Mouse (Mus musculus): ENCODE data around the gene Fig4. TPM values are rescaled to one million over a fixed set of nuclear protein-coding genes. Genes with fewer than 3 reads are reported as not detected.

The Fig4 gene
- polyA plus RNA-seq, 1 experiment from 2014 or later = 22.3 TPM

DNA sequence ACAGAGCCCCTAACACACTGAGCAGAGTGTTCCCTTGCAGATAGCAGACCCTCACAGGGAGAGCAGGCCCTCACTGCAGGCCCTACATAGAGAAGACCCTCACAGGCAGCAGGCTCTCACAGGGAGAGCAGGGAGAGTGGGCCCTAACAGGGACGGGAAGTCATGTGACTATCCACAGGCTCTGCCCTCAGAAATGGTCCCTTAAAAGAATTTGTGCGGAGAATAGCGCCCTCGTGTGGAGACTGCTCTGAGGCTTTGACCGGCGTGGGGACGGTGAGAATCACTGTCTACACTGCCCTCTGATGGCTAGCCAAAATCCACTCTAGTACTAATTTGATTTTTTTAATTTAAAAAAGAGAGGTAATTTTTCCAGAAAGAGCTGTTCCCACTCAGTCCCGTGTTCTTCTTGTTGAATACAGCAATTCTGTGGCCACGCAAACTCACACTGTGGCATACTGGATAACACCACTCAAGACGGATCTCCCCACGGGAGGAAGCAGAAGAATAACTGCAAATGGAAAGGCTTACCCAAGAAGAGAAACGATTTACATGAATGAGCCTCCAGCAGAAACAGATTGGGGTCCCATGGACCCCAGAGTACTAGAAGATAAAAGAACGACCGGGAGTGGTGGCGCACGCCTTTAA is 14.2 kb downstream of the Fig4 start:
- Histone ChIP-seq H3K4me2 (replicated peaks) (no peak overlapping the region), H3K36me3 (peaks cover 7% of the 10 kb centered on the region; the same call in 1 of the 2 replicates), H3K27me3 (no peaks in the 10 kb centered on the region), H3K9me3 (no peaks in the 10 kb centered on the region), H3K9ac (replicated peaks) (no peak overlapping the region; the same call in 1 of the 2 replicates), H3K4me3 (no peak overlapping the region), H3K4me1 (peaks cover 12% of the 10 kb centered on the region; the same call in 1 of the 2 replicates), H3K27ac (replicated peaks) (no peak overlapping the region)
- 35% methylated on average over 16 of the region's 16 CpGs for WGBS
- peak; percentile 92 for ATAC-seq (ENCODE audit: low FRiP score, low read depth)

DNA sequence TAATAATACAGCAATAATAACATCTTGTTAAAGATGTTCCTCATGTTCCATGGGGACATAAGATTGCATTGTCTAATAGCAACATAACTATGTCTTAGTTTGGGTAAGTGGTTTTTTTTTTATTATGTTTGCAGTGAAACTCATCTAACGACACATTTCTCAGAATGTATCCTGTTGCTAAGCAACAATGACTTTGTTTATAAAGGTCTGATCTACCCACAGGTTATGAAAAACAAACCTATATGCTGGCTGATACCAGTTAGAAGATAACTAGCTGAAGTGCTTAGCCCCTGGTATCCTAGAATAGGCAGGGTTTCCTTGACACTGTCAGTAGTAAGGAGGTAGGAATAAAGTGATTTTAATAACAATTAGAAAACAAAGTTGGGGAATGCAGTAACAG is 15.0 kb downstream of the Fig4 start:
- Histone ChIP-seq H3K4me1 (peaks cover 8% of the 10 kb centered on the region; the same call in 1 of the 2 replicates), H3K27me3 (no peaks in the 10 kb centered on the region), H3K9me3 (no peaks in the 10 kb centered on the region), H3K4me3 (no peak overlapping the region), H3K4me2 (replicated peaks) (no peak overlapping the region), H3K27ac (replicated peaks) (no peak overlapping the region), H3K9ac (replicated peaks) (no peak overlapping the region), H3K36me3 (peaks cover 8% of the 10 kb centered on the region; the same call in 1 of the 2 replicates)
- no peak for ATAC-seq (ENCODE audit: low FRiP score, low read depth)
- WGBS = 81% methylated on average over 1 of the region's 1 CpGs

DNA sequence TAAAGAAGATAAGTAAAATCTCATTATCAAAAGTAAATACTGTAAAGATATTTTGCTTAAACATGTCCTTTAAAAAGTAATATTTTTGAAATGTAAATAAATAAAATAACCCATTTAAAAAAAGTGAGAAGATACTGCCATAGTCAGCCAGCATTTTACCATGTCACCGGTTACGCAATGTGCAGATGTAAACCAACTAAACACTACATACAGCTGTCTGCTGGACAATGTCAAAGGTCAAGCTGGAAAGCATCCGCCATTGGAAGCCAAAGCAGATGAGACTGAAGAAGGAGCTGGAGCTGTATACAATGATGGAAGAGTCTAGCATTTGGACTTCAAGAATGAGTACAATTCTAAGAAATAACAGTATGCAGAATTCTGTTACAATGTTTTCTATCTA is 15.4 kb downstream of the Fig4 start:
- Histone ChIP-seq H3K36me3 (peaks cover 8% of the 10 kb centered on the region; the same call in 1 of the 2 replicates), H3K4me2 (replicated peaks) (no peak overlapping the region), H3K27me3 (no peaks in the 10 kb centered on the region), H3K9ac (replicated peaks) (no peak overlapping the region), H3K4me3 (no peak overlapping the region), H3K9me3 (no peaks in the 10 kb centered on the region), H3K4me1 (0 out of 2 replicates have a peak, but pooled peaks cover 5% of the 10 kb centered on the region), H3K27ac (replicated peaks) (no peak overlapping the region)
- 86% methylated on average over 3 of the region's 3 CpGs for WGBS
- ATAC-seq (ENCODE audit: low FRiP score, low read depth) = no peak

DNA sequence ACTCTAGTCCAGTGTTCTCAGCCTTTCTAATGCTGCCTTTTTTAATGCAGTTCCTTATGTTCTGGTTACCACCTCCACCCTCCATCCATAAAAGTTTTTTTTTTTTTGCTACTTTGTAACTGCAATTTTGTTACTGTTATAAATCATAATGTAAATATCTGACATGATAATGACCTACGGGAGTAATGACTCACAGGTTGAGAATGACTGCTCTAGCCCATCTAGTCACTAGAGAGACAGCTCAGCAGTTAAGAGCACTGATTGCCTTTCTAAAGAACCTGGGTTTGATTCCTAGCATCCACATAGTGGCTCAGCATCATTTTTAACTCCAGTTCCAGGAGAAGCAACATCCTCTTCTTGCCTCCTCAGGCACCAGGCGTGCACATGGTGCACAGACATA is 21.0 kb downstream of the Fig4 start:
- ATAC-seq (ENCODE audit: low FRiP score, low read depth) = no peak
- 93% methylated on average over 2 of the region's 2 CpGs for WGBS

DNA sequence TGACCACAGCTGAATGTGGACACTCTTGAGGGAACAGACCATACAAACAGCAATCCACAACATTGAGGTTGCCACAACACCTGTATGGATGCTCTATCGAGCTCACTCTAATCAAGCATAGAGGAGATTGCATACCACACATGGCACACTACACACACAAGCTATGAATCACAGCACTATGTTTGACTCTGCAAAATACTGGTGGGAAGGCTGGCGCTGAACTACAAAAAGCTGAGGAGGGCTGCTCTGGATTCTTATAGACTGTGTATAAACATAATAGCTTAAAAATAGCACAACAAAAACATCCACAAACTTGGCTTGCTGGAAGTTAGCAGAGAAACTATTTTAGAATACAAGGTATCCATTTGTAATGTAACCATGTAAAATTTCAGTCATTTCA is 22.3 kb downstream of the Fig4 start:
- WGBS = 93% methylated on average over 2 of the region's 2 CpGs
- no peak for ATAC-seq (ENCODE audit: low FRiP score, low read depth)

More for the DNA sequence above, 21.0 kb downstream of the Fig4 start:
- H3K4me2 ChIP-seq (replicated peaks) = no peak overlapping the region
- no peaks in the 10 kb centered on the region for H3K9me3 ChIP-seq
- H3K36me3 ChIP-seq = peaks cover 8% of the 10 kb centered on the region; the same call in 1 of the 2 replicates
- no peak overlapping the region for H3K9ac ChIP-seq (replicated peaks)
- H3K27me3 ChIP-seq = no peaks in the 10 kb centered on the region
- H3K27ac ChIP-seq (replicated peaks) = no peak overlapping the region
- H3K4me1 ChIP-seq = no peaks in the 10 kb centered on the region
- H3K4me3 ChIP-seq = no peak overlapping the region

DNA sequence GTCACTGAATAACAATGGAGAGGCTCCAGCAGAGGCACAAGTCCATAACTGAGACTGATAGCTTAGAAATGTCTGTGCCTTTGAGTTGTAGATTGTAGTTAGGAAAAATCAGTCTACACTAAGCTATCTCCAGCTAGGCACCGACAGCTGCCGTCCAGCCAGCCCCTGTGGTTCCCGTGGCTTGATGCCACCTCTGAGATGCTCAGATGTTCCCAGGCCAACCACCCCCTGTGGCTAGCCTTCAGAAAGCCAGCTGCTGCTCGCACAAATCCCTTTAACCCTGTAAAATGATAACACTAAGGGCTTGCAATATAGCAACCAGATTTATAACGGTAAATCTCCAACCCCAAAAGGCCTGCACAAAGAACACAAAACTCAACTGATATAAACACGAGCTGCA is 22.9 kb downstream of the Fig4 start:
- WGBS = 45% methylated on average over 6 of the region's 6 CpGs

More for the DNA sequence above, 22.3 kb downstream of the Fig4 start:
- Histone ChIP-seq H3K9ac (replicated peaks) (no peak overlapping the region), H3K4me3 (no peak overlapping the region), H3K36me3 (peaks cover 8% of the 10 kb centered on the region; the same call in 1 of the 2 replicates), H3K4me2 (replicated peaks) (no peak overlapping the region), H3K4me1 (no peaks in the 10 kb centered on the region), H3K27ac (replicated peaks) (no peak overlapping the region), H3K9me3 (no peaks in the 10 kb centered on the region), H3K27me3 (no peaks in the 10 kb centered on the region)

DNA sequence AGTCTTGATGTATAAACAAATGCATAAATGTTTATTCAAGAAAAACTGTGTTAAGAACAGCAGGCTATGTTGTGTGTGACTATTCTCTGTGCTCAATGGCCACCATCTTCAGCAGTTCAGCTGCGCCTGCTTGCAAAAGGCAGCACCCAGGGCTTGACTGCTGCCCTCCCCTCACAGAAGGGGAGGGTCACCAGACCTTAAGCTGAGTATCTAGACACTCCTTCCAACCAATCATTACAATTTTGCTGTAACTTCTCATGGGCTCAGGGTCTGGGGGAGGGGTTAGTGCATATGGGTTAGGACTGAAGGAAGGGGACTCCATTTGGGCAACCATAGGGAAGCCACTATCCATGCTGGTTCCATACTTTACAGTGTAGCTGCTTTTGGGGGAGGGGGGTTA is 24.3 kb downstream of the Fig4 start:
- Histone ChIP-seq H3K4me1 (no peaks in the 10 kb centered on the region), H3K9me3 (no peaks in the 10 kb centered on the region), H3K4me3 (no peak overlapping the region), H3K9ac (replicated peaks) (no peak overlapping the region), H3K27ac (replicated peaks) (no peak overlapping the region), H3K27me3 (no peaks in the 10 kb centered on the region), H3K36me3 (0 out of 2 replicates have a peak, but pooled peaks cover under 1% of the 10 kb centered on the region), H3K4me2 (replicated peaks) (no peak overlapping the region)
- no peak for ATAC-seq (ENCODE audit: low FRiP score, low read depth)
- 89% methylated on average over 1 of the region's 1 CpGs for WGBS

More for the DNA sequence above, 22.9 kb downstream of the Fig4 start:
- ATAC-seq (ENCODE audit: low FRiP score, low read depth) = no peak
- no peaks in the 10 kb centered on the region for H3K4me1 ChIP-seq
- no peaks in the 10 kb centered on the region for H3K27me3 ChIP-seq
- no peak overlapping the region for H3K4me2 ChIP-seq (replicated peaks)
- H3K9me3 ChIP-seq = no peaks in the 10 kb centered on the region
- peaks cover 8% of the 10 kb centered on the region; the same call in 1 of the 2 replicates for H3K36me3 ChIP-seq
- H3K9ac ChIP-seq (replicated peaks) = no peak overlapping the region
- H3K4me3 ChIP-seq = no peak overlapping the region
- no peak overlapping the region for H3K27ac ChIP-seq (replicated peaks)

DNA sequence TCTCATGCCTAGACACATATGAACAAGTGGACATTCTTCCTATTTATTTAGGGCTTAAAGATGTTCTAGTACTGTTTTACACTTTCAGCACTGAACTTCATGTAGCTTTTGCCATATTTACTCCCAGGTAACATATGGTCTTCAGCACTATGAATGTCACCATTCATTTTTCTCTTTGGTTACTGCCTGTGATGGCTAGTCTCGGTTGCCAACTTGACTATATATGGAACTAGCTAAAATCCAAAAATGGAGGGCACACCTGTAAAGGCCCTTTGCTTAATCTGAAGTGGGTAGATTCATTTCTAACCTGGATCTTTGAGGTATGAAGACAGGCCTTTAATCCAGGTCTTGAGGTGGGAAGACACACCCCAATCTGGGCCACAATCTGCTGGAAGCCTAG is 28.2 kb downstream of the Fig4 start:
- no peak for ATAC-seq (ENCODE audit: low FRiP score, low read depth)
- no peak overlapping the region for H3K27ac ChIP-seq (replicated peaks)
- no peak overlapping the region for H3K4me2 ChIP-seq (replicated peaks)
- WGBS = 98% methylated on average over 1 of the region's 1 CpGs
- no peak overlapping the region for H3K9ac ChIP-seq (replicated peaks)
- H3K4me1 ChIP-seq = no peaks in the 10 kb centered on the region
- H3K9me3 ChIP-seq = no peaks in the 10 kb centered on the region
- no peak overlapping the region for H3K4me3 ChIP-seq
- no peaks in the 10 kb centered on the region for H3K36me3 ChIP-seq
- no peaks in the 10 kb centered on the region for H3K27me3 ChIP-seq

DNA sequence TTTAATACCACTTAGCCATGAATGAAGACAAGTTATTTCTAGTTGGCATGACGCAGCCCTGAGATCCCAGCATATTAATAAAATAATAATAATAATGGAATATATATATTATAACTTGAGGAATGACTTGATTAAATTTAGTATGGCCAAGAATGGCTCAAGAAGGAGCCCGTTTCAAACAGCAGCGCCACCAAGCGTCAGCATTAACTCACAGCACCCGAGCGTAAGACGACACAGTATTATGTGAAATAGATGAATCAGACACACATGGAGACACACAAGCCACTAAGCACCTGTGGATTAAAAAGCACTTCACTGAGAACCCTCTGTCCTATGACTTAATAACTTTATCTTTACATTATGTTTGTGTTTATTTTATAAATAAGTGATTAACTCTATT is 31.2 kb downstream of the Fig4 start:
- Histone ChIP-seq H3K9ac (replicated peaks) (no peak overlapping the region), H3K4me3 (no peak overlapping the region), H3K4me2 (replicated peaks) (no peak overlapping the region), H3K27ac (replicated peaks) (no peak overlapping the region), H3K36me3 (0 out of 2 replicates have a peak, but pooled peaks cover 7% of the 10 kb centered on the region), H3K9me3 (no peaks in the 10 kb centered on the region), H3K27me3 (no peaks in the 10 kb centered on the region), H3K4me1 (no peaks in the 10 kb centered on the region)
- WGBS = 44% methylated on average over 7 of the region's 7 CpGs
- ATAC-seq (ENCODE audit: low FRiP score, low read depth) = no peak

DNA sequence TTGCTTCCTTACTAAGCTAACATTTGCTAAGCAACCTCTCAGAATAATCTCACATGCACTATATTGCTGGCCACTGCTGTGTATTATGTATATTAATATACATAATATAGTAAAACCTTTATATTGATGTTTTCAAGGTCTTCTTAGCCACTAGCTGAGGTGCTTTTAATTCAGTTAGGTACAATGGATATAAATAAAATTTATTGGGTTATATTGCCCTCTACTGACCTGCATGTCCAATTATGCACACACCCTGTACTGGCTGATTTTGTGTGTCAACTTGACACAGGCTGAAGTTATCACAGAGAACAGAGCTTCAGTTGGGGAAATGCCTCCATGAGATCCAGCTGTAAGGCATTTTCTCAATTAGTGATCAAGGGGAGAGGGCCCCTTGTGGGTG is 41.2 kb downstream of the Fig4 start:
- Histone ChIP-seq H3K9me3 (no peaks in the 10 kb centered on the region), H3K4me1 (no peaks in the 10 kb centered on the region), H3K4me2 (replicated peaks) (no peak overlapping the region), H3K27ac (replicated peaks) (no peak overlapping the region), H3K9ac (replicated peaks) (no peak overlapping the region), H3K36me3 (peaks cover 7% of the 10 kb centered on the region; the same call in 1 of the 2 replicates), H3K4me3 (no peak overlapping the region), H3K27me3 (no peaks in the 10 kb centered on the region)
- no peak for ATAC-seq (ENCODE audit: low FRiP score, low read depth)

DNA sequence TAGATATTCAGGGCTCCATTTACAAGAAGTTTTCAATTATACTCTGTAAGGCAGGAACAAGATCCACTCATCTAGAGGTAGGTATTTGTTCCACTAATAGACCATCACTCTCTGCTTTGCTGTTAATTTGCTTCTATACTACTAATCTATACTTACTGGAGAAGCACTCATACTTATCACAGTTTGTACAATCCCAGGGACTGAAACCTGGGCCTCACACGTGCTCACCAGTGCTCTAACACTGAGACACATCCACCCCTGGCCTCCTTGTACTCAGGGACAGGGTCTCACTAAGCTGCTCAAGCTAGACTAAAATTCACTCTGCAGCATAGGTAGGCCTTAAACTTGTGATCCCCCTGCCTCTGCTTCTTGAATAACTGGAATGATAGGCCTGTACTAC is 41.8 kb downstream of the Fig4 start:
- no peaks in the 10 kb centered on the region for H3K9me3 ChIP-seq
- peaks cover 7% of the 10 kb centered on the region; the same call in 1 of the 2 replicates for H3K36me3 ChIP-seq
- no peak for ATAC-seq (ENCODE audit: low FRiP score, low read depth)
- no peak overlapping the region for H3K4me3 ChIP-seq
- no peaks in the 10 kb centered on the region for H3K27me3 ChIP-seq
- WGBS = 50% methylated on average over 1 of the region's 1 CpGs
- no peak overlapping the region for H3K27ac ChIP-seq (replicated peaks)
- H3K4me2 ChIP-seq (replicated peaks) = no peak overlapping the region
- H3K4me1 ChIP-seq = no peaks in the 10 kb centered on the region
- H3K9ac ChIP-seq (replicated peaks) = no peak overlapping the region

DNA sequence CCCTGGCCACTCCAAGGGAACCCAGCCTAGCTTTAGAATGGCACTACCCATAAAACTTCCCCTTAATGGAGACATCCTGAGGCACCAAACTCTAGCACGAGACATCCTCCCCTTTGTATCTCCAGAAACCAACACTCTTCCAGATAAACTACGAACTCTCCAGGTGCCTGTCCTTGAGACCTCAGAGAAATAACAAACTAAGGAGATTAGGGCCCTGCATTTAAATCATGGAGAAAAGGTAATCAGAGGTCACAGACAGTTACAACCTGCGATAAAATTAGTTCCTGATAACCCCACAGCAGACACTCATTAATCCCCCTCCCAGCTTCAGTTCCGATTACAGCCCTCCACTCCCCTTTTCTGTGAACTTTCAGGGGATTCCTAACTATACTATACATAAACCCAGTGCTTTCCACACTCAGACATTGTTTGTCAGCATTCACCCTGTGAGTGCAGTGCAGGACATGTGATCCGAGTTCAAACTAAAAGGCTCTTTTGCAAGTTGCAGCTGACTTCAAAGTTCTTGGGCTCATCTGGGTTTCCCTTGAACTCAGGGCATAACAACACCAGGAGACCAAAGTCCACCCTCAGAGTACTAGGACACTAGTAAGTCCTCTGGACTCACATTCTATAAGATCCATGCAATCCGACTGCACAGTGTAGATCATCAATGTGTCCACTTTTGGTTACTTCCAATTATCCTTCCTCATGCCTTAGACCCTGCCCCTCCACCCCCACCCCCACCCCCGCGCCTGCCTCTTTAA is 42.6 kb downstream of the Fig4 start:
- H3K4me2 ChIP-seq (replicated peaks) = no peak overlapping the region
- 51% methylated on average over 8 of the region's 8 CpGs for WGBS
- no peak overlapping the region for H3K27ac ChIP-seq (replicated peaks)
- H3K9me3 ChIP-seq = no peaks in the 10 kb centered on the region
- ATAC-seq (ENCODE audit: low FRiP score, low read depth) = no peak
- no peak overlapping the region for H3K4me3 ChIP-seq
- H3K27me3 ChIP-seq = no peaks in the 10 kb centered on the region
- H3K4me1 ChIP-seq = no peaks in the 10 kb centered on the region
- H3K36me3 ChIP-seq = peaks cover 10% of the 10 kb centered on the region; the same call in 1 of the 2 replicates
- H3K9ac ChIP-seq (replicated peaks) = no peak overlapping the region

All from midbrain, embryonic 12.5 days (tissue).